Mouse (Mus musculus): ENCODE results near the gene Gna13. TPM values are rescaled to one million over a fixed set of nuclear protein-coding genes. Genes with fewer than 3 reads are reported as not detected.
A peak's percentile ranks its signal among the peaks of the same experiment; 100 is the strongest.

Gna13 gene
- polyA plus RNA-seq (2012; rRNA removed), result 35.5 and 37.0 TPM in 2 replicates

DNA sequence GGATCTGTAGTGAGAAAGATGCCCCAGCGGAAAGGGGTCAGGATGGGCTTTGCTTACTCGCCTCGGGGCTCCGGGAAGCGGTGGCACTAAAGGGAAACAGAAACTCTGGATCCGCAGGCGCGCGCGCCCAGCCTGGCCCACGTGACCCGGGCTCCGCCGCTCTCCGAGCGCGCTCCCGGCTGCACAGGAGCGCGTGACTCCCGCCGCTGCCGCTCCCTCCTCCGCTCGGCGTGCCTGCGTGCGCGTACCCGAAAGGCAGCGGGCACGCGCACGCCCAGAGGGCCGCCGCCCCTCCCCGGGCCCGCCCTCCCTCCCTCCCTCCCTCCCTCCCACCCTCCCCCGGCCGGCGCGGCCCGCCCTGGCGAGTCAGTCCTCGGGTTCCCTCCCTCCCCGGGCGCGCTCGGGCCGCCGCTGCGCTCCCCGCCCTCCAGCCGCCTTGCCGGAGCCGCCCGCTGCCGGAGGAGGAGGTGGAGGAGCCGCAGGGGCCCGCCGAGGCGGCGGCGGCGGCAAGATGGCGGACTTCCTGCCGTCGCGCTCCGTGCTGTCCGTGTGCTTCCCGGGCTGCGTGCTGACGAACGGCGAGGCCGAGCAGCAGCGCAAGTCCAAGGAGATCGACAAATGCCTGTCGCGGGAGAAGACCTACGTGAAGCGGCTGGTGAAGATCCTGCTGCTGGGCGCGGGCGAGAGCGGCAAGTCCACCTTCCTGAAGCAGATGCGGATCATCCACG, at the start of gene Gna13:
Gene Gna13, plus strand, starts transcription at position 369 of the 728 bp plus-strand sequence.
- peak within 1 kb of the TSS; percentile 98 for H3K27ac ChIP-seq (ENCODE audit: insufficient read depth, low read length)
- H3K4me3 ChIP-seq (ENCODE audit: insufficient read depth, low read length), result peak within 1 kb of the TSS; percentile 97
- TF ChIP-seq POLR2A (IDR thresholded peaks at IDR 0.05; ENCODE audit: extremely low read depth, insufficient read depth, low read length), result peak; percentile 71
- no peak for TF ChIP-seq CTCF (IDR thresholded peaks at IDR 0.05; ENCODE audit: extremely low read depth, insufficient read depth, low read length)
- peaks cover 14% of the 10 kb centered on the region for H3K4me1 ChIP-seq (ENCODE audit: control insufficient read depth, insufficient read depth, low read length)

DNA sequence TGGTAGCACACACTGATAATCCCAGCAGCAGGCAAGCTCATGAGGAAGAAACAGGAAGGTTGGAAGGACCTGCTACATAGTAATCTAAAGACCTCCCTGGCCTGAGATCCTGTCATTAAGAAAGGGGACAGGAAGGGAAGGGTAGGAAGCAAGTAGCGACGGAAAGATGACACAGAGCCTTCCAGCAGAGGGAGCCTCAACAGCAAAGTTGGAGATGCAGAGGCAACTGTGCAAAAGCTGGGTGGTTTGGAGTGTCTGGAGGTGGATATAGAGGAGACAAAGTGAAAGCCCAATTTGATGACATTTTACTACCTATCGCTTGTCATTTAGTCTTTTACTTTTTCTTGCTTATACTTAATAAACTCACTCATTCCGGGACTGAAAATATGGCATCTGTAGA, 45.7 kb upstream of the Gna13 start:
- Histone ChIP-seq H3K4me3 (ENCODE audit: insufficient read depth, low read length) (no peak overlapping the region), H3K4me1 (ENCODE audit: control insufficient read depth, insufficient read depth, low read length) (no peaks in the 10 kb centered on the region), H3K27ac (ENCODE audit: insufficient read depth, low read length) (no peak overlapping the region)
- TF ChIP-seq CTCF (IDR thresholded peaks at IDR 0.05; ENCODE audit: extremely low read depth, insufficient read depth, low read length) (peak; percentile 84), POLR2A (IDR thresholded peaks at IDR 0.05; ENCODE audit: extremely low read depth, insufficient read depth, low read length) (no peak)

DNA sequence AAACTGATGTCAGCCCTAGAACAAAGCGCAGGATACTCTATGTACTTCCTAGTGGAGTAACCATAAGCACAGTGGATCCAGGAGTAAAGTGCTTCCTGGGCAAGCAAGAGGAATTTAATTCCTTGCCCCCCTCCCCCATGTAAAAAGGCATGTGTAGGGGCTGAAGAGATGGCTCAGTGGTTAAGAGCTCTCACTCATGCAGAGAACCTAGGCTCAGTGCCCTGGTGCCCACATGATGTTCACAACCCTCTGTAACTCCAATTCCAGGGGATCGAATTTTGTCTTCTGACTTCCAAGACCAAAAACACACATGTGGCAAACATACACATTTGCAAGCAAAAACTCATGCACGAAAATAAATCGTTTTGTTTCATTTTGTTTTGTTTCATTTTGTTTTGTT, 43.2 kb upstream of the Gna13 start:
- no peak for TF ChIP-seq CTCF (IDR thresholded peaks at IDR 0.05; ENCODE audit: extremely low read depth, insufficient read depth, low read length)
- no peak for TF ChIP-seq POLR2A (IDR thresholded peaks at IDR 0.05; ENCODE audit: extremely low read depth, insufficient read depth, low read length)
- no peak overlapping the region for H3K27ac ChIP-seq (ENCODE audit: insufficient read depth, low read length)
- no peak overlapping the region for H3K4me3 ChIP-seq (ENCODE audit: insufficient read depth, low read length)
- H3K4me1 ChIP-seq (ENCODE audit: control insufficient read depth, insufficient read depth, low read length), result no peaks in the 10 kb centered on the region

DNA sequence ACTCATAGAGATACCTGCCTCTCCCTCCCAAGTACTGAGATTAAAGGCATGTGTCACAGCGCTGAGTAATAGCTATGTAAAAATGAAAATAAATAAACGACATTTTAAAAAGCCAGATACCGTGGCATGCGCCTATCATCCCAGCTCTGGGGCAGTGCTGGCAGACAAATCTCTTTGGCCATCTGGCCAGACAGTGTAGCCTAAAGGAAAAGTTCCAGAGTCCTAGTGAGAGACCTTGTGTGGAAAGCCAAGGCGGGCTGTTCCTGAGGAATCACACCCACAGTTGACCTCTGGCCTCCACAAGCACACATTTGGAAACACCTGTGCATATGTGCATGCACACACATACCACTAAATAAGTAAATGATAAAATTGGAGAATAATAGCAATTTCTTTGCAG, 42.7 kb upstream of the Gna13 start:
- Histone ChIP-seq H3K4me1 (ENCODE audit: control insufficient read depth, insufficient read depth, low read length) (no peaks in the 10 kb centered on the region), H3K4me3 (ENCODE audit: insufficient read depth, low read length) (no peak overlapping the region), H3K27ac (ENCODE audit: insufficient read depth, low read length) (0 out of 2 replicates have a peak overlapping the region, but pooled peaks have one; percentile 13)
- no peak for TF ChIP-seq CTCF (IDR thresholded peaks at IDR 0.05; ENCODE audit: extremely low read depth, insufficient read depth, low read length)
- no peak for TF ChIP-seq POLR2A (IDR thresholded peaks at IDR 0.05; ENCODE audit: extremely low read depth, insufficient read depth, low read length)

DNA sequence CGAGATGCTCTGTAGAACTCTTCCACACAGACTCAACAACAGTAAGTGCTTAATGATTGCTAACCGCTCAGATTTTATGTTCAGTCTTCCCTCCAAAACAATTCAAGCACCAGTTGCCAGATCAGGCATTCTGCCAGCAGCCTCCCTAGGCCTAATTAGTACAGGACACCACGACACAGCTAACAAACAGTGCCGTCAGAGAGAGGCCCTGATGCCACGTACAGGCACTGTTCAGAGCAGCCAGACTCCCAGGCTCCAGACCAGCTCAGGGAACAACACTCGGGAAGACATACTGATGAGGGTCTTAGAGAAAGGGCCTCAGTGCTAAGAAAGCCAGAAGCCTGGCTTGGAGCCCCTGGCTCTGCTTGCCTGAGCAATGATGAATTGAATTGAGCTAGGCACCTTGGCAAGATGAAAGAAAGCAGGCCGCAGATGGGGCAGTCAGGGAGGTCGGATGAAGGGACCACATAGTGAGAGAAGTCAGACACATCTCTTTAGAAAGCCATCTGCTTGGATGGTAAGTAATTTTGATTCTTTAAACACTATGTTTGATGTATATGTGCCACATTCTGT, 42.2 kb upstream of the Gna13 start:
- H3K4me3 ChIP-seq (ENCODE audit: insufficient read depth, low read length), result no peak overlapping the region
- no peak overlapping the region for H3K27ac ChIP-seq (ENCODE audit: insufficient read depth, low read length)
- H3K4me1 ChIP-seq (ENCODE audit: control insufficient read depth, insufficient read depth, low read length), result no peaks in the 10 kb centered on the region
- TF ChIP-seq CTCF (IDR thresholded peaks at IDR 0.05; ENCODE audit: extremely low read depth, insufficient read depth, low read length), result no peak

DNA sequence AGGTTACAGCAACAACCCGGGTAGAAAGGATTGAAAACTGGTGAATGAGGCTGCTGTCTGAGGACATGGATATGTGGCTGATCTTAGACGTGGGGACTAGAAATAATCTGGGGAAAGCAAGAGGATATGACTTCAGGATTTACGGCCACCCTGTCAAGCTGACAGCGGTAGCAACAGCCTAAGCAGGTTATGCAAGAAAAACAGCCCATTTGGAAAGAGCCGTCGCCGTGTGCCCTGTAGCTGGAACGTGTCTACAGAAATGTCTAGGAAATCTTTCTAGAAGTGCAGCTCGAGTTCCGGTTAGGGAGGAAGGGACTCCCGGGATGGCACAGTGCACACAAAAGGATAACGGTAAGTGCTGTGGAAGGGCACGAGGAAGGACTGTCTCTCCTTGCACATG, 36.4 kb upstream of the Gna13 start:
- Histone ChIP-seq H3K4me1 (ENCODE audit: control insufficient read depth, insufficient read depth, low read length) (no peaks in the 10 kb centered on the region), H3K27ac (ENCODE audit: insufficient read depth, low read length) (no peak overlapping the region), H3K4me3 (ENCODE audit: insufficient read depth, low read length) (no peak overlapping the region)
- TF ChIP-seq CTCF (IDR thresholded peaks at IDR 0.05; ENCODE audit: extremely low read depth, insufficient read depth, low read length) (no peak), POLR2A (IDR thresholded peaks at IDR 0.05; ENCODE audit: extremely low read depth, insufficient read depth, low read length) (no peak)

DNA sequence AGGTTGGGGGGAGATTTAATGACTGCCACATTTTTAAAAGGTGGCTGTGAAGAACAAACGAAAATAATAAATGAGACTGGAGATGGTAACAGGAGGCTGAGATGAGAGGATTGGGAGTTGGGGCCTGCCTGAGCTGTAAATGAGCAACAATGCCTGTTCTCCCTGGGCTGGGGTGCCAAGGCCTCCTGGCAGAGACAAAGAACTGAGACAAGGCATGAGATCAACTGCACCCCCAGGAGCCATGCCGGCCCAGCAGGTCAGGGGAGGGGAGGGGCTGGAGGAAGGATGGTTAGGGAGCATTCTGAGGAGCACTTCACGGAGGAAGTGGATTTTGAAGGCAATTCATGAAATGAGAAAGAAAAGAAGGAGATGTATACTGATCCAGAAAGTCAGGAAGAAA, 35.2 kb upstream of the Gna13 start:
- no peaks in the 10 kb centered on the region for H3K4me1 ChIP-seq (ENCODE audit: control insufficient read depth, insufficient read depth, low read length)
- H3K27ac ChIP-seq (ENCODE audit: insufficient read depth, low read length), result no peak overlapping the region
- no peak overlapping the region for H3K4me3 ChIP-seq (ENCODE audit: insufficient read depth, low read length)
- no peak for TF ChIP-seq POLR2A (IDR thresholded peaks at IDR 0.05; ENCODE audit: extremely low read depth, insufficient read depth, low read length)
- TF ChIP-seq CTCF (IDR thresholded peaks at IDR 0.05; ENCODE audit: extremely low read depth, insufficient read depth, low read length), result no peak

DNA sequence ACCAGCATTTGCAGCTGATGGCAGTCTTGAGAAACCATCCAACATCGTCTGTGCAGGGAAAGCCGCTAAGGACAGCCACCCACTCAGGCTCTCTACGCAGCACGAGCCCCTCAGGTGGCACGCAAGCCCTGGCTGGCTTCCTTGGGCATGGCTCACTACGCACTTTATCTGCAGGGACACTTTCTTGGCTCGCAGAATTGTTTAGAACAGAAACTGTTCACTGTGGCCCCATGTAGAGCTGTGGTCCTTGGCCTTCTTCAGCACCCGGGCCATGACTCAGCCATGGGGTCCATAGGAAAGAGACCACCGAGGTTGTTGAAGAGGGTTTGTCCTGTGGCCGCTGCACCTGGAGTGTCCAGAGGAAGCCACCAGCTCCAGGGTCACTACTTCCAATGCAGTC, 34.7 kb upstream of the Gna13 start:
- TF ChIP-seq POLR2A (IDR thresholded peaks at IDR 0.05; ENCODE audit: extremely low read depth, insufficient read depth, low read length), result no peak
- no peak for TF ChIP-seq CTCF (IDR thresholded peaks at IDR 0.05; ENCODE audit: extremely low read depth, insufficient read depth, low read length)
- Histone ChIP-seq H3K4me3 (ENCODE audit: insufficient read depth, low read length) (no peak overlapping the region), H3K4me1 (ENCODE audit: control insufficient read depth, insufficient read depth, low read length) (no peaks in the 10 kb centered on the region), H3K27ac (ENCODE audit: insufficient read depth, low read length) (no peak overlapping the region)

DNA sequence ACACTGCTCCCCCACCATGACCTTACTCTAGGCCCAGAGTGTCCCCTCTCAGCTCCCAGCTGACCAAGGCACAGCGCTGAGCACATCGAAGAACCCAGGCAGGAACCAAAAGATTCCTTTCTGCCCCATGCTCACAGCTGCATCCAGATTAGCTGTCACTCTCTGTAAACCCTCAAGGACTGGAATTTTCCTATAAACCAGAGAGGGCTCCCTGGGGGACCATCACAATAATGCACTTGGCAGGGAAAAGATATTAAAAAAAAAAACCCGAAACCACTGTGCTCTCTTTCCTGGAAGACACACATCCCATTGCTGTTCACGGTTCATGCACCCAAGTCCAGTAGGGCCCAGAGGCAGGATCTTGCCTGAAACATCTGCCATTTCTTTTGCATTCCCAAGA, 33.3 kb upstream of the Gna13 start:
- no peak overlapping the region for H3K27ac ChIP-seq (ENCODE audit: insufficient read depth, low read length)
- TF ChIP-seq POLR2A (IDR thresholded peaks at IDR 0.05; ENCODE audit: extremely low read depth, insufficient read depth, low read length), result no peak
- no peak for TF ChIP-seq CTCF (IDR thresholded peaks at IDR 0.05; ENCODE audit: extremely low read depth, insufficient read depth, low read length)
- no peaks in the 10 kb centered on the region for H3K4me1 ChIP-seq (ENCODE audit: control insufficient read depth, insufficient read depth, low read length)
- H3K4me3 ChIP-seq (ENCODE audit: insufficient read depth, low read length), result no peak overlapping the region

DNA sequence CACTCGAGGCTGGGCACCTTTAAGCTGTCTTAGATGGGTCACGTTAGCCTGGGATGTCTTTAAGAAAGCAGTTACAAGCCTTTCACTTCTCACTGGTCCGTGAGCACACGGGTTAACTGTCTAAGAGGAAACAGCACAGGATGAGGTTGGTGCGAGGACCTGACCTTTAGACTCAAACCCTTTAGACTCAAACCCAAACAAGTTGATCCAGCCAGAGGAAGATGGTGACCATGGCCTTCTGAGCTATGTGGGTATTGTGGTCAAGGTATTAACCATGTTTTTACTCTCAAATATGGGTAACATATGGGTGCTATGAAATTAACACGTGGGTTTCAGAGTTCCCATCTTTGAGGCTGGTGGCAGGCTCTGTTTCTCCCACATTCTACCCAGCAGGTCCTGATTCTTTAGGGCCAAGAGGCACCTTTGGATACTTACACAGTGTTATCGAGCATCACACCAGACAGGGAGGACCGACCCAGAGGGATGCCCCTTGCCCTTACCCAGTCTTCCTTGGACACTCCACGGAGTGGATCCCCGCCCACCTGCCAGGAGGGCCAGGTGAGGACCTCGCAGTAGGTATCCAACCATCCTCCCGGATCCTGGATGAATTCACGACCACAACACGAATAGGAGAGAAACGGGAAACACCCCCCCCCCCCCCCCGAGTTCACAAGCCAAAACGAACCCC, 31.8 kb upstream of the Gna13 start:
- no peak overlapping the region for H3K4me3 ChIP-seq (ENCODE audit: insufficient read depth, low read length)
- TF ChIP-seq POLR2A (IDR thresholded peaks at IDR 0.05; ENCODE audit: extremely low read depth, insufficient read depth, low read length), result no peak
- no peak for TF ChIP-seq CTCF (IDR thresholded peaks at IDR 0.05; ENCODE audit: extremely low read depth, insufficient read depth, low read length)
- no peak overlapping the region for H3K27ac ChIP-seq (ENCODE audit: insufficient read depth, low read length)
- no peaks in the 10 kb centered on the region for H3K4me1 ChIP-seq (ENCODE audit: control insufficient read depth, insufficient read depth, low read length)

Data from cortical plate, adult 2 months (tissue).